Mouse (Mus musculus) E14TG2a.4 (cell line): ENCODE data around the gene Morn4.
"Not testable (repeated sequence)": the region's sequence is repeated elsewhere in the genome, so short reads cannot be mapped to it uniquely, and the experiment has no call there.

Experiments
- H3K27me3 ChIP-seq: 2 replicates; pipeline ENCODE4 v1.6.1; 2014; ENCODE audit warnings: low read length, control low read depth; ENCODE audit not compliant: insufficient read depth
- H3K36me3 ChIP-seq: 2 replicates; pipeline ENCODE4 v1.6.1; 2014; ENCODE audit warnings: low read length, control low read depth; ENCODE audit not compliant: insufficient read depth
- H3K4me1 ChIP-seq: replicated peaks from 2 replicates; pipeline ENCODE4 v1.6.1; 2014; ENCODE audit warnings: low read depth, low read length, control low read depth
- H3K4me3 ChIP-seq: replicated peaks from 2 replicates; pipeline ENCODE4 v1.5.1; 2014; ENCODE audit warnings: mild to moderate bottlenecking, low read length
- H3K9me3 ChIP-seq: 2 replicates; pipeline ENCODE4 v1.6.1; 2014; ENCODE audit warnings: low read length, control low read depth
- CTCF ChIP-seq: conservative IDR thresholded peaks from 2 replicates; pipeline ENCODE4 v1.5.1; 2014; ENCODE audit warnings: low read length
- NANOG ChIP-seq: IDR thresholded peaks from 2 replicates; pipeline ENCODE4 v1.6.1; 2014; ENCODE audit warnings: borderline replicate concordance, low read length, mixed read lengths
- POU5F1 ChIP-seq: IDR thresholded peaks from 2 replicates; pipeline ENCODE4 v1.6.1; 2014; ENCODE audit warnings: low read length, borderline replicate concordance

Morn4 gene

GRCm38 (mm10) chr19:42099406-42099805, 13.2 kb upstream of the Morn4 start:
- H3K4me1 ChIP-seq: peaks cover 18% of the 10 kb centered on the region; the same call in 1 of the 2 replicates
- no peak for TF ChIP-seq POU5F1
- no peak for TF ChIP-seq NANOG
- no peak for TF ChIP-seq CTCF
- H3K27me3 ChIP-seq: no peaks in the 10 kb centered on the region
- no peaks in the 10 kb centered on the region for H3K9me3 ChIP-seq
- no peak overlapping the region for H3K4me3 ChIP-seq
- H3K36me3 ChIP-seq: peaks cover 63% of the 10 kb centered on the region

- TF ChIP-seq POU5F1 (no peak), NANOG (no peak)
- no peaks in the 10 kb centered on the region for H3K9me3 ChIP-seq
- peak overlapping the region; percentile 93 for H3K4me3 ChIP-seq
Measured at GRCm38 (mm10) chr19:42090637-42091141, 4.5 kb upstream of the Morn4 start.

GRCm38 (mm10) chr19:42089748-42090595, 3.8 kb upstream of the Morn4 start, which contains the start of gene Pi4k2a:
Gene Pi4k2a, plus strand, starts transcription at chr19:42090470.
- H3K36me3 ChIP-seq: peaks cover 24% of the 10 kb centered on the region
- H3K9me3 ChIP-seq: no peaks in the 10 kb centered on the region
- H3K27me3 ChIP-seq: no peaks in the 10 kb centered on the region
- H3K4me3 ChIP-seq: peak within 1 kb of the TSS; percentile 93
- peaks cover 65% of the 10 kb centered on the region for H3K4me1 ChIP-seq
- no peak for TF ChIP-seq POU5F1
- TF ChIP-seq CTCF: no peak
- no peak for TF ChIP-seq NANOG

More at GRCm38 (mm10) chr19:42090637-42091141, 4.5 kb upstream of the Morn4 start:
- Histone ChIP-seq H3K36me3 (peaks cover 31% of the 10 kb centered on the region), H3K4me1 (peaks cover 60% of the 10 kb centered on the region), H3K27me3 (no peaks in the 10 kb centered on the region)

GRCm38 (mm10) chr19:42089103-42089747, 3.1 kb upstream of the Morn4 start:
- Histone ChIP-seq H3K27me3 (no peaks in the 10 kb centered on the region), H3K4me3 (peak overlapping the region; percentile 93), H3K4me1 (peaks cover 59% of the 10 kb centered on the region), H3K36me3 (peaks cover 17% of the 10 kb centered on the region), H3K9me3 (no peaks in the 10 kb centered on the region)
- TF ChIP-seq CTCF: no peak
- TF ChIP-seq POU5F1: no peak
- TF ChIP-seq NANOG: no peak

- H3K4me3 ChIP-seq: peak overlapping the region; percentile 95
- peaks cover 31% of the 10 kb centered on the region for H3K4me1 ChIP-seq
- no peaks in the 10 kb centered on the region for H3K36me3 ChIP-seq
- H3K9me3 ChIP-seq: no peaks in the 10 kb centered on the region
- no peaks in the 10 kb centered on the region for H3K27me3 ChIP-seq
- TF ChIP-seq CTCF (no peak), POU5F1 (no peak), NANOG (no peak)
Measured at GRCm38 (mm10) chr19:42085690-42086089, 467 bp downstream of the Morn4 start.

GRCm38 (mm10) chr19:42081613-42082012, 4.5 kb downstream of the Morn4 start:
- peaks cover 22% of the 10 kb centered on the region for H3K4me1 ChIP-seq
- H3K27me3 ChIP-seq, H3K36me3 ChIP-seq, H3K4me3 ChIP-seq, H3K9me3 ChIP-seq: not testable (repeated sequence)

- Histone ChIP-seq H3K36me3 (peaks cover 9% of the 10 kb centered on the region), H3K9me3 (no peaks in the 10 kb centered on the region), H3K4me1 (peaks cover 25% of the 10 kb centered on the region), H3K4me3 (no peak overlapping the region), H3K27me3 (no peaks in the 10 kb centered on the region)
- TF ChIP-seq NANOG (no peak), CTCF (no peak), POU5F1 (no peak)
Measured at GRCm38 (mm10) chr19:42080469-42080868, 5.7 kb downstream of the Morn4 start.

- H3K36me3 ChIP-seq: peaks cover 14% of the 10 kb centered on the region
- no peaks in the 10 kb centered on the region for H3K9me3 ChIP-seq
- no peak overlapping the region for H3K4me3 ChIP-seq
- peaks cover 26% of the 10 kb centered on the region for H3K4me1 ChIP-seq
- TF ChIP-seq NANOG (no peak), CTCF (no peak), POU5F1 (no peak)
- no peaks in the 10 kb centered on the region for H3K27me3 ChIP-seq
Measured at GRCm38 (mm10) chr19:42079950-42080349, 6.2 kb downstream of the Morn4 start.
